Mouse (Mus musculus): ENCODE results near the gene Akr1d1. TPM values are rescaled to one million over a fixed set of nuclear protein-coding genes. Genes with fewer than 3 reads are reported as not detected.

The Akr1d1 gene
- polyA plus RNA-seq, 1 experiment from 2014 or later: 0.08 TPM

DNA sequence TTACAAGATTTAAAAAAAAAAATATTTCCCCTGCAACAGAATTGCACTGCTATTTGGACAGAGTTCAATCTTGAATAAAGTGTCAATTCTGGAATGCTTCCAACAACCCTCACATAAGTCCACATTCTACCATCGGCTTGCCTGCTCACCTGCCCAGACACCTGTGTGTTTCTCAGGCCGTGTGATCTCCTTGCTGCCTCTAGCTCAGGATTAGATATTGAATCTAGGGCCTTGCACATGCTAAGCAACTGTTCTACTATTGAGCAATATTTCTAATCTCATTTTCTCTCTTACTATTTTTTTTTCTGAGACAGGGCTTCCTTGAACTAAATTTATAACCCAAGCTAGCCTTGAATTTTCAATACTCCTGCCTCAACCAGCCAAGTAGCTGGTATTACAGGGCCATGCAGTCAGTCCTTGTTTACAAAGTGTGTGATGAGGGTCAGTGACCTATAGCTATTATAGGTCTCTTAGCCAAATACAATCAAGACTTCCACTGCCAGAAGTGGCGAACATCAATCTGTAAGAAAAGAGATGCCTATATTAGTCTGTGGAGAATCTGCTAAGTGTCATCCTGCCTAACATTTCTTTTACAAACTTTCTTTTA is 23.0 kb upstream of the Akr1d1 start:
- no peak overlapping the region for H3K4me3 ChIP-seq (ENCODE audit: low read length)
- H3K4me2 ChIP-seq (replicated peaks; ENCODE audit: low read depth, low read length): no peak overlapping the region
- no peaks in the 10 kb centered on the region for H3K9me3 ChIP-seq (ENCODE audit: control insufficient read depth, low read length)
- no peak overlapping the region for H3K27ac ChIP-seq (ENCODE audit: low read depth, low read length)
- no peaks in the 10 kb centered on the region for H3K36me3 ChIP-seq (ENCODE audit: control insufficient read depth, insufficient read depth, low read length)
- WGBS: 76% methylated on average over 3 of the region's 3 CpGs
- H3K27me3 ChIP-seq (ENCODE audit: control insufficient read depth, insufficient read depth, low read length): no peaks in the 10 kb centered on the region
- no peaks in the 10 kb centered on the region for H3K4me1 ChIP-seq (ENCODE audit: control insufficient read depth, insufficient read depth, low read length)
- no peak overlapping the region for H3K9ac ChIP-seq (ENCODE audit: low read depth, low read length)
- no peak for ATAC-seq (ENCODE audit: low FRiP score, low TSS enrichment)

DNA sequence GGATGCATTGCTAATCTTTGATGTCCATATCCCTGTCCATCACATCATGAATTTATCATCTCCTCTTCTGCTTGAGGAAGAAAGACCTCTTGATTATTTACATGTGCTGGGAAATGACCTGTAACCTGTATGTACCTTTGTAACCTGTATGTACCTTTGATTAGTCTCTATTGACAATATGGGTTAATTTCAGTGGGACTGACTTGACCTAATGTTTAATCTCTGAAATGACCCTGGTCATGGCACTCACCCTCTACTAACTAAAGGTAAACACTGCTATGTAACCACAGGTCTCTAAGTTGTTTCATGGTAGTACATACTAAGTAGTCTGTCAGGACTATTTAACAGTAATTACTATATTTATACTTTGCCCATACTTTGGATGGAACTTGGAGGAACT is 19.2 kb upstream of the Akr1d1 start:
- H3K9me3 ChIP-seq (ENCODE audit: control insufficient read depth, low read length): no peaks in the 10 kb centered on the region
- H3K9ac ChIP-seq (ENCODE audit: low read depth, low read length): no peak overlapping the region
- no peaks in the 10 kb centered on the region for H3K4me1 ChIP-seq (ENCODE audit: control insufficient read depth, insufficient read depth, low read length)
- H3K4me3 ChIP-seq (ENCODE audit: low read length): no peak overlapping the region
- no peak overlapping the region for H3K4me2 ChIP-seq (replicated peaks; ENCODE audit: low read depth, low read length)
- H3K27ac ChIP-seq (ENCODE audit: low read depth, low read length): no peak overlapping the region
- no peaks in the 10 kb centered on the region for H3K27me3 ChIP-seq (ENCODE audit: control insufficient read depth, insufficient read depth, low read length)
- ATAC-seq (ENCODE audit: low FRiP score, low TSS enrichment): no peak
- no peaks in the 10 kb centered on the region for H3K36me3 ChIP-seq (ENCODE audit: control insufficient read depth, insufficient read depth, low read length)

DNA sequence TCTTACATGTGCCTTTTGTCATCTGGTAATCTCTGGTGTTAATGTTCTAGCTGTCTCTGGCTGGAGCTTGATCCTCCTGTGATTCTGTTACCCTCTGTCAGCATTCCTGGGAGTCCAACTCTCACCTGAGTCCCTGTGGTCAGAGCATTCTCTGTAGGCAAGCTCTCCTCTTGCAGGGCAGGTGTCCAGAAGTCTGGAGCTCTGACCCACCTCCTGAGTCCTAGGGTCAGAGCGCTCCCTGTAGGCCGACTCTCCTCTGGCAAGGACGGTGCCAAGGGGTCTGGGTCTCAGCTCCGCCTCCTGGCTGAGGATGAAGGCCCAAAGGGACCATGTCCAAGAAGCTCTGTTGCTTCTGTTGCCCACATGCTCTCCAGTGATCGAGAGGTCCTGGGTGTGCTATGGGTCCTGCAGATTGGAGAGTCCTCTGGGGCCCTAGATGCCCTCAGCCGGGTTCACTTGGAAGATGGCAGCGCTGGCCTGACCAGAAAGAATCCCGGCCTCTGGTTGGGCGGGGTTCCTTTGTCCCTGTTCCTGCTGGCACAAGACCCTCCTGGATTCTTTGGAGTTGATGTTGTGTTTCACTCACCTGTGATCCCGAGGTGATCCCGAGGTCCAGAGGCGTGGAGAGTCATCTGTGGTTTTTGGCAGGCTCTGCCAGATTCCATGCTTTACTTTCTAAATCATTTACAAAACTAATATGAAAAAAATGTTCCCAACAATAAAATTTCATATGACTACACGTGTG is 9.2 kb upstream of the Akr1d1 start:
- Histone ChIP-seq H3K4me1 (ENCODE audit: control insufficient read depth, insufficient read depth, low read length) (no peaks in the 10 kb centered on the region), H3K9ac (ENCODE audit: low read depth, low read length) (no peak overlapping the region), H3K9me3 (ENCODE audit: control insufficient read depth, low read length) (peaks cover 8% of the 10 kb centered on the region; the same call in 1 of the 2 replicates), H3K4me2 (replicated peaks; ENCODE audit: low read depth, low read length) (no peak overlapping the region), H3K27me3 (ENCODE audit: control insufficient read depth, insufficient read depth, low read length) (no peaks in the 10 kb centered on the region), H3K4me3 (ENCODE audit: low read length) (no peak overlapping the region), H3K36me3 (ENCODE audit: control insufficient read depth, insufficient read depth, low read length) (no peaks in the 10 kb centered on the region), H3K27ac (ENCODE audit: low read depth, low read length) (no peak overlapping the region)
- ATAC-seq (ENCODE audit: low FRiP score, low TSS enrichment): no peak
- 87% methylated on average over 13 of the region's 13 CpGs for WGBS

DNA sequence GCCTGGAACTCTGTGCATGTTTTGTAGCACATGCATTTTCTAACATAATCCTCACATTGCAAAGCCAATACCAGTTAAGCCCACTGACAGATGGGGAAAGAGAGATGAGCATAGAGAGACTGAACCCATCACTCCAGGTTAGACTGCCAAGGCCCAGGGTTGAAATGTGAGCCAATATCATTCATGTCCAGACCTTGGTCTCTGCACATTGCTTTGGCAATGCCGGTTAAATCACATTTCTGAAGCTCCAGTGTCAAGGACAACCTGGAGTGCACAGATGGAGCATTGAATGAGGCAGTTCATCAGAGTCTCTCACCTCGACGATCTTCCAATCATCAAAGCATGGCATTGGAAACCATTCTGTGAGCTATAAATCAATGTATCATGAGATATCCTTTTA is 2.1 kb downstream of the Akr1d1 start:
- Histone ChIP-seq H3K4me1 (ENCODE audit: control insufficient read depth, insufficient read depth, low read length) (no peaks in the 10 kb centered on the region), H3K27ac (ENCODE audit: low read depth, low read length) (no peak overlapping the region), H3K36me3 (ENCODE audit: control insufficient read depth, insufficient read depth, low read length) (no peaks in the 10 kb centered on the region), H3K9ac (ENCODE audit: low read depth, low read length) (no peak overlapping the region), H3K9me3 (ENCODE audit: control insufficient read depth, low read length) (no peaks in the 10 kb centered on the region), H3K4me3 (ENCODE audit: low read length) (no peak overlapping the region), H3K27me3 (ENCODE audit: control insufficient read depth, insufficient read depth, low read length) (no peaks in the 10 kb centered on the region), H3K4me2 (replicated peaks; ENCODE audit: low read depth, low read length) (no peak overlapping the region)
- ATAC-seq (ENCODE audit: low FRiP score, low TSS enrichment): no peak
- 91% methylated on average over 3 of the region's 3 CpGs for WGBS

DNA sequence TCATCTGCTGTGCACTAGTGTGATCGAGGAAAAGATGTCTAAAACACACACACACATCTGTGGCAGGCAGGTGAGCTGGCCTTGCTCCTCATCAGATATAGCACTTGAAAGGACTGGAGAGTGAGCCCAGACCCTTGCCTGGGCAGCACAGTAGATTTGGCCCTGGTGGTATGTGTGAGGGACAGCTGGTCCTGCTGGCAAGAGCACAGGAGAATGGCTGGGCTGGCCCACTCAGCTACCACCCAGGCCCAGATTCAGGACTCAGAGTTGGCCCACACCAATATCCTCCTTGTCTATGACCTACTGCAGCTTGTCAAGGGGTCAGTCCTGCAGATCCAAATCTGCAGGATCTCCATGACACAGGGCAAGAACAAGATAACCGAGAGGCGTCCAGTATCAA is 6.9 kb downstream of the Akr1d1 start:
- H3K27me3 ChIP-seq (ENCODE audit: control insufficient read depth, insufficient read depth, low read length): no peaks in the 10 kb centered on the region
- H3K36me3 ChIP-seq (ENCODE audit: control insufficient read depth, insufficient read depth, low read length): no peaks in the 10 kb centered on the region
- no peaks in the 10 kb centered on the region for H3K4me1 ChIP-seq (ENCODE audit: control insufficient read depth, insufficient read depth, low read length)
- no peaks in the 10 kb centered on the region for H3K9me3 ChIP-seq (ENCODE audit: control insufficient read depth, low read length)
- no peak overlapping the region for H3K4me2 ChIP-seq (replicated peaks; ENCODE audit: low read depth, low read length)
- no peak overlapping the region for H3K4me3 ChIP-seq (ENCODE audit: low read length)
- whole genome bisulfite sequencing: 89% methylated on average over 3 of the region's 3 CpGs
- H3K9ac ChIP-seq (ENCODE audit: low read depth, low read length): no peak overlapping the region
- no peak for ATAC-seq (ENCODE audit: low FRiP score, low TSS enrichment)
- no peak overlapping the region for H3K27ac ChIP-seq (ENCODE audit: low read depth, low read length)

DNA sequence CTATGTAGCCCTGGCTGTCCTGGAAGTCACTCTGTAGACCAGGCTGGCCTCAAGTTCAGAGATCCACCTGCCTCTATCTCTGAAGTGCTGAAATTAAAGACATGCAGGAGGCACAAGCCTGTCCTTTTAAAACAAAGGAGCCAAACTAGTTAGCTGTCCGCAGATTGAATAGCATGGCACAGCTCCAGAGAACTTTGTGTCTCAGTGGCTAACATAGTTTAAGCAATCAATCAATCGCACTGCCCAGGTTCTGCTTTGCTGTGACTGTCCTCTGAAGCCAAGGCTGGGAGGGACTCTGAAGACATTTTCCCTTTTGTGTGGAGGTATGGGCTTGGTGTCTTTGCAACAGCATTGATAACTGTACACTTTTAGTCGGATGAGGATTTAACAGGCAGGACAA is 7.8 kb downstream of the Akr1d1 start:
- H3K4me3 ChIP-seq (ENCODE audit: low read length): no peak overlapping the region
- no peak overlapping the region for H3K27ac ChIP-seq (ENCODE audit: low read depth, low read length)
- H3K27me3 ChIP-seq (ENCODE audit: control insufficient read depth, insufficient read depth, low read length): no peaks in the 10 kb centered on the region
- WGBS: 85% methylated on average over 3 of the region's 3 CpGs
- H3K9ac ChIP-seq (ENCODE audit: low read depth, low read length): no peak overlapping the region
- no peak for ATAC-seq (ENCODE audit: low FRiP score, low TSS enrichment)
- no peaks in the 10 kb centered on the region for H3K9me3 ChIP-seq (ENCODE audit: control insufficient read depth, low read length)
- no peak overlapping the region for H3K4me2 ChIP-seq (replicated peaks; ENCODE audit: low read depth, low read length)
- H3K4me1 ChIP-seq (ENCODE audit: control insufficient read depth, insufficient read depth, low read length): no peaks in the 10 kb centered on the region
- no peaks in the 10 kb centered on the region for H3K36me3 ChIP-seq (ENCODE audit: control insufficient read depth, insufficient read depth, low read length)

DNA sequence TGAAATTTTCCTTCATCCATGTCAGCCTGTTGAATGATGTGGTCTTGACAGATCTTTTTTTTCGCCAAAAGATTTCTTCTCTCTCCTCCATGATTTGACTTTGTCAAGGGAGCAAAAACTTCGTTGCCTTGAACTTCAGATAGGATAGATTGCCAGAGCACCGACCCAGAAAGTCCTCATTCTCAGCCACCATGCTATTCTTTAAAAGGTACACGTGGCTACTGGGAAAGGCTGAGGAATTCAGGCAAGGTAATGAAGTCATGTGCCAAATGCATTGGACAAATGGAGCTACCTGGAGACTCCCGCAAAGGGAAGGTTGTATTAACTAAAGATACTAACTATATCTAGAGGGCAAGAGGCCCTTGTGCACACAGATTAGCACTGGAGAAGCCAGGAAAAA is 8.8 kb downstream of the Akr1d1 start:
- Histone ChIP-seq H3K36me3 (ENCODE audit: control insufficient read depth, insufficient read depth, low read length) (no peaks in the 10 kb centered on the region), H3K27ac (ENCODE audit: low read depth, low read length) (no peak overlapping the region), H3K4me2 (replicated peaks; ENCODE audit: low read depth, low read length) (no peak overlapping the region), H3K4me3 (ENCODE audit: low read length) (no peak overlapping the region), H3K9me3 (ENCODE audit: control insufficient read depth, low read length) (no peaks in the 10 kb centered on the region), H3K9ac (ENCODE audit: low read depth, low read length) (no peak overlapping the region), H3K27me3 (ENCODE audit: control insufficient read depth, insufficient read depth, low read length) (no peaks in the 10 kb centered on the region), H3K4me1 (ENCODE audit: control insufficient read depth, insufficient read depth, low read length) (no peaks in the 10 kb centered on the region)
- no peak for ATAC-seq (ENCODE audit: low FRiP score, low TSS enrichment)
- WGBS: 76% methylated on average over 5 of the region's 5 CpGs

DNA sequence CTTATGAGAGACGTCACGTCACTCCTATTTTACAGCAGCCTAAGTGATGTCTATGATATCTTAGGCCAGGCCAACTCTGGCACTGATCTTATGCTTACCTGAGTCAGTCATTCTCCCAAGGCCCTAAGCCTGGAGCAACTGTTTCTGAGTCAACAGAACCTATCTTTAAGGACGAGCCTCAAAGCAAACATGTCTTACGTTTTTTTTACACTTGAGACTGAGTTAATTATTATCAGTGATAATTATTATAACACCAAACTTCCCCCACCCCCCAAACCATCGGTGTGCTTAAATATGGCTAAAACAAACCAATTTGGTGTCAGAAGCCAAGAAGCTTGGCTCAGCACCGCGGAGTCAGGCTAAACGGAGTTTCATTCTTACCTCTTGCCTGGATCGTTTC is 9.4 kb downstream of the Akr1d1 start:
- ATAC-seq (ENCODE audit: low FRiP score, low TSS enrichment): no peak
- no peak overlapping the region for H3K27ac ChIP-seq (ENCODE audit: low read depth, low read length)

DNA sequence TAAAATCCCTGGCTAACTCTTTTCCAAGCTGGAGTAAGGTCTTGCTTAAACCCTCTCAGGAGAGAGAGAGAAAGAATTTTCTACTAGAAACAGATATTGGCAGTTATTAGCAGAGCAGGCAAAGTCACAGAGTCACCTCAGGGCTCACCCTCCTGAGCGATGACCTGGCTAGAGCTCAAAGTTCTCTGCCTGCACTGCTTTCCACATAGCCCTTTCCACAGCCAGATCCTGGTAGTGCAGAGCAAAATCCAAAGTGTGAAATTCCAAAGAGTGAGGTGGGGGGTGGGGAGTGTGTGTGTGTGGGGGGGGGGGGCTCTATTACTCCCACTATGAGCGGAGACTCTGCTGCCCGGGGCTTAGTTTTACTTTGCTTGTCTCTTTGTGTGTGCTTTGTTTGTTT is 10.1 kb downstream of the Akr1d1 start:
- H3K9ac ChIP-seq (ENCODE audit: low read depth, low read length): no peak overlapping the region
- H3K4me2 ChIP-seq (replicated peaks; ENCODE audit: low read depth, low read length): no peak overlapping the region
- 66% methylated on average over 3 of the region's 3 CpGs for WGBS
- H3K4me3 ChIP-seq (ENCODE audit: low read length): no peak overlapping the region
- no peaks in the 10 kb centered on the region for H3K36me3 ChIP-seq (ENCODE audit: control insufficient read depth, insufficient read depth, low read length)
- H3K4me1 ChIP-seq (ENCODE audit: control insufficient read depth, insufficient read depth, low read length): no peaks in the 10 kb centered on the region
- H3K9me3 ChIP-seq (ENCODE audit: control insufficient read depth, low read length): no peaks in the 10 kb centered on the region
- H3K27me3 ChIP-seq (ENCODE audit: control insufficient read depth, insufficient read depth, low read length): no peaks in the 10 kb centered on the region
- no peak for ATAC-seq (ENCODE audit: low FRiP score, low TSS enrichment)
- H3K27ac ChIP-seq (ENCODE audit: low read depth, low read length): no peak overlapping the region

More for the DNA sequence above, 9.4 kb downstream of the Akr1d1 start:
- no peak overlapping the region for H3K4me2 ChIP-seq (replicated peaks; ENCODE audit: low read depth, low read length)
- H3K4me3 ChIP-seq (ENCODE audit: low read length): no peak overlapping the region
- WGBS: 62% methylated on average over 9 of the region's 9 CpGs
- H3K9me3 ChIP-seq (ENCODE audit: control insufficient read depth, low read length): no peaks in the 10 kb centered on the region
- no peaks in the 10 kb centered on the region for H3K27me3 ChIP-seq (ENCODE audit: control insufficient read depth, insufficient read depth, low read length)
- H3K36me3 ChIP-seq (ENCODE audit: control insufficient read depth, insufficient read depth, low read length): no peaks in the 10 kb centered on the region
- H3K4me1 ChIP-seq (ENCODE audit: control insufficient read depth, insufficient read depth, low read length): no peaks in the 10 kb centered on the region
- no peak overlapping the region for H3K9ac ChIP-seq (ENCODE audit: low read depth, low read length)

Measured in kidney, embryonic 14.5 days (tissue).